Mouse (Mus musculus) olfactory bulb, adult 2 months (tissue): ENCODE results near the gene Wnt3a. TPM values are rescaled to one million over a fixed set of nuclear protein-coding genes. Genes with fewer than 3 reads are reported as not detected.

Source experiments
- H3K27ac ChIP-seq: fragments of 200-500 bp; 2 replicates; pipeline ENCODE4 v1.5.1; 2012; ENCODE audit warnings: low read depth, low read length; ENCODE audit not compliant: insufficient read depth
- H3K4me1 ChIP-seq: fragments of 200-500 bp; 2 replicates; pipeline ENCODE4 v1.6.1; 2012; ENCODE audit warnings: low read length; ENCODE audit not compliant: control insufficient read depth, insufficient read depth
- H3K4me3 ChIP-seq: fragments of 200-500 bp; 2 replicates; pipeline ENCODE4 v1.5.1; 2012; ENCODE audit warnings: mild to moderate bottlenecking, low read depth, low read length, moderate library complexity; ENCODE audit not compliant: insufficient read depth
- CTCF ChIP-seq: fragments of 200-500 bp; IDR thresholded peaks from 2 replicates; pipeline ENCODE4 v1.5.1; 2012; ENCODE audit warnings: low read depth, mild to moderate bottlenecking, low read length, moderate library complexity; ENCODE audit not compliant: insufficient read depth
- POLR2A ChIP-seq: fragments of 200-500 bp; IDR thresholded peaks from 2 replicates; pipeline ENCODE4 v1.6.1; 2012; ENCODE audit warnings: mild to moderate bottlenecking, low read depth, low read length, moderate library complexity; ENCODE audit not compliant: insufficient read depth
- WGBS: fragments of 180-500 bp; shearing (Covaris S2); methylation state at CpG from one replicate; pipeline ENCODE4 v1.1.7; 2018; 5-methylcytosine and 5-hydroxymethylcytosine counted together
- polyA plus RNA-seq: library from polyadenylated mRNA; stranded (reverse); fragments of >200 nt; gene quantifications from 2 replicates; pipeline ENCODE4 v1.2.4, GENCODE M21; 2012; ENCODE audit warnings: low replicate concordance; ENCODE audit not compliant: missing spikeins, insufficient read depth, insufficient read length

The Wnt3a gene
- polyA plus RNA-seq, 1 experiment: not detected

- 93% methylated on average over 7 of the region's 7 CpGs for WGBS
- TF ChIP-seq POLR2A (no peak), CTCF (no peak)
- H3K4me1 ChIP-seq: peaks cover 11% of the 10 kb centered on the region
- H3K27ac ChIP-seq: no peak overlapping the region
- H3K4me3 ChIP-seq: no peak overlapping the region
Observed at GRCm38 (mm10) chr11:59259647-59260046, 30.9 kb downstream of the Wnt3a start.

- H3K4me1 ChIP-seq: no peaks in the 10 kb centered on the region
- 69% methylated on average over 10 of the region's 10 CpGs for WGBS
- no peak overlapping the region for H3K27ac ChIP-seq
- no peak for TF ChIP-seq CTCF
- TF ChIP-seq POLR2A: no peak
- H3K4me3 ChIP-seq: no peak overlapping the region
Observed at GRCm38 (mm10) chr11:59248101-59248500, 42.5 kb downstream of the Wnt3a start.

GRCm38 (mm10) chr11:59243856-59244255 is 46.7 kb downstream of the Wnt3a start:
- 69% methylated on average over 6 of the region's 6 CpGs for WGBS

GRCm38 (mm10) chr11:59241841-59242240 is 48.7 kb downstream of the Wnt3a start:
- no peak overlapping the region for H3K4me3 ChIP-seq
- peaks cover 8% of the 10 kb centered on the region for H3K4me1 ChIP-seq
- no peak overlapping the region for H3K27ac ChIP-seq
- TF ChIP-seq POLR2A (no peak), CTCF (no peak)
- 60% methylated on average over 3 of the region's 3 CpGs for WGBS

More at GRCm38 (mm10) chr11:59243856-59244255, 46.7 kb downstream of the Wnt3a start:
- Histone ChIP-seq H3K4me1 (peaks cover 7% of the 10 kb centered on the region), H3K4me3 (no peak overlapping the region), H3K27ac (no peak overlapping the region)
- no peak for TF ChIP-seq CTCF
- TF ChIP-seq POLR2A: no peak

- H3K4me1 ChIP-seq: peaks cover 8% of the 10 kb centered on the region
- no peak overlapping the region for H3K27ac ChIP-seq
- no peak for TF ChIP-seq POLR2A
- TF ChIP-seq CTCF: no peak
- no peak overlapping the region for H3K4me3 ChIP-seq
- 77% methylated on average over 4 of the region's 4 CpGs for WGBS
Observed at GRCm38 (mm10) chr11:59239796-59240195, 50.8 kb downstream of the Wnt3a start.

- Histone ChIP-seq H3K4me3 (no peak overlapping the region), H3K4me1 (peaks cover 8% of the 10 kb centered on the region), H3K27ac (no peak overlapping the region)
- WGBS: 66% methylated on average over 4 of the region's 4 CpGs
- TF ChIP-seq CTCF (no peak), POLR2A (no peak)
Observed at GRCm38 (mm10) chr11:59239428-59239785, 51.1 kb downstream of the Wnt3a start.

GRCm38 (mm10) chr11:59238525-59239427 is 51.8 kb downstream of the Wnt3a start:
- 11% methylated on average over 15 of the region's 15 CpGs for WGBS
- no peak overlapping the region for H3K27ac ChIP-seq
- H3K4me1 ChIP-seq: peaks cover 8% of the 10 kb centered on the region
- H3K4me3 ChIP-seq: no peak overlapping the region
- TF ChIP-seq CTCF (no peak), POLR2A (no peak)

GRCm38 (mm10) chr11:59232797-59233196 is 57.8 kb downstream of the Wnt3a start:
- 78% methylated on average over 2 of the region's 2 CpGs for WGBS
- TF ChIP-seq POLR2A (no peak), CTCF (no peak)

GRCm38 (mm10) chr11:59230144-59230760 is 60.3 kb downstream of the Wnt3a start:
- 23% methylated on average over 7 of the region's 7 CpGs for WGBS
- Histone ChIP-seq H3K27ac (no peak overlapping the region), H3K4me1 (peaks cover 12% of the 10 kb centered on the region), H3K4me3 (no peak overlapping the region)
- TF ChIP-seq POLR2A: no peak
- TF ChIP-seq CTCF: peak; percentile 50; the same call in 1 of the 2 replicates

More at GRCm38 (mm10) chr11:59232797-59233196, 57.8 kb downstream of the Wnt3a start:
- Histone ChIP-seq H3K27ac (no peak overlapping the region), H3K4me3 (no peak overlapping the region), H3K4me1 (peaks cover 9% of the 10 kb centered on the region)
